Comparison of ENCODE assay signal across 13 mouse cellular contexts in genomic region chr7:35764461-35764860, GRCm38 (mm10).
"Had no signal": no experiment of that assay in that cellular context is flagged by ENCODE, and none has a peak within 500 bp of the region (broad histone marks: within the 10 kb centered on the region; RNA-seq: fewer than 3 reads in every experiment).

No protein-coding gene starts in this region.

- DNase-seq: gastrocnemius, adult 2 months; gastrocnemius, postnatal 10 days; gastrocnemius, postnatal 25 days; heart, adult 18-20 months; heart, postnatal 10 days; heart, postnatal 4 days; kidney, adult 18-20 months; kidney, adult 8-10 months; kidney, postnatal 10 days; kidney, postnatal 25 days; kidney, postnatal 4 days; liver; liver, embryonic 13.5 days had no signal
